Mouse (Mus musculus): ENCODE results near the gene Tarm1. TPM values are rescaled to one million over a fixed set of nuclear protein-coding genes. Genes with fewer than 3 reads are reported as not detected.

The Tarm1 gene
- polyA plus RNA-seq, 1 experiment, result not detected

DNA sequence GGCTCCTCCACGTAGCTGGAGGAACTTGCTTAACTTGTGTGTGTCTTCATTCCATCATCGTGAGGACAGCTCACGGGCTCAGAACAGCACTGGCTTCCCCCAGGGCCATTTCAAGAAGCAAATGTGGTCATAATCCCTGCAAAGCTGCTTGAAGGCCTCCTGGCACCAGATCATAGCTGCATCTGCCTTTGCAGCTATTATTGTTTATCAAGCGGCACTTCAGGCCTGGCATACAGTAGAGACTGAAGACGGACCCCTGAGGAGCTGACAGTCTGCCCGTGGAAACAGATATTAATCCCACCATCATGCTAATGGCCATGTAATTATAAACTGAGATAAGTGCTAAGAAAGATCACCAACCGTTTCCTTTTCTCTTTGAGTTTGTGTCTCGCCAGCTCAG, 61.9 kb downstream of the Tarm1 start:
- Histone ChIP-seq H3K27me3 (ENCODE audit: control insufficient read depth, insufficient read depth, insufficient read length) (no peaks in the 10 kb centered on the region), H3K36me3 (ENCODE audit: control insufficient read depth, insufficient read depth) (no peaks in the 10 kb centered on the region), H3K4me3 (ENCODE audit: insufficient read depth, poor library complexity, severe bottlenecking) (no peak overlapping the region), H3K79me3 (ENCODE audit: low read depth) (no peaks in the 10 kb centered on the region), H3ac (ENCODE audit: control insufficient read depth, insufficient read length, low read depth) (no peak overlapping the region), H3K79me2 (ENCODE audit: control insufficient read depth, insufficient read depth) (no peaks in the 10 kb centered on the region)
- TF ChIP-seq CTCF (IDR thresholded peaks at IDR 0.05; ENCODE audit: control insufficient read depth, insufficient read depth, insufficient read length) (no peak), CEBPB (IDR thresholded peaks at IDR 0.05; ENCODE audit: low read depth) (no peak), FOSL1 (IDR thresholded peaks at IDR 0.05; ENCODE audit: insufficient read depth, low read length, poor library complexity, severe bottlenecking) (no peak), USF1 (IDR thresholded peaks at IDR 0.05; ENCODE audit: low read depth) (no peak), MYOD1 (IDR thresholded peaks at IDR 0.05; ENCODE audit: control insufficient read depth, insufficient read length, low read depth) (no peak), MAX (IDR thresholded peaks at IDR 0.05) (no peak), MYOG (IDR thresholded peaks at IDR 0.05; ENCODE audit: control insufficient read depth, extremely low read depth, insufficient read length) (no peak)

DNA sequence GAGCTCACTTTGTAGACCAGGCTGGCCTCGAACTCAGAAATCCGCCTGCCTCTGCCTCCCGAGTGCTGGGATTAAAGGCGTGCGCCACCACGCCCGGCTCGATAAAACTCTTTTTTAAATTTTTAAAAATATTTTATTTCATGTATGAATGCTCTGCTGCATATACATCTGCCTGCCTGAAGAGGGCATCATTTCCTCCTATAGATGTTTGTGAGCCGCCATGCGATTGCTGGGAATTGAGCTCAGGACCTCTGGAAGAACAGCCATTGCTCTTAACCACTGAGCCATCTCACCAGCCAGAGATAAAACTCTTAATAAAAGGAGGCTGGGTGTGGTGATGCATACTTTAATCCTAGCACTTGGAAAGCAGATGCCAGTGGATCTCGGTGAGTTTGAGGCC, 62.4 kb downstream of the Tarm1 start:
- H3K4me3 ChIP-seq (ENCODE audit: insufficient read depth, poor library complexity, severe bottlenecking), result no peak overlapping the region
- TF ChIP-seq MYOG (IDR thresholded peaks at IDR 0.05; ENCODE audit: control insufficient read depth, extremely low read depth, insufficient read length) (no peak), FOSL1 (IDR thresholded peaks at IDR 0.05; ENCODE audit: insufficient read depth, low read length, poor library complexity, severe bottlenecking) (no peak), CEBPB (IDR thresholded peaks at IDR 0.05; ENCODE audit: low read depth) (no peak), CTCF (IDR thresholded peaks at IDR 0.05; ENCODE audit: control insufficient read depth, insufficient read depth, insufficient read length) (no peak), USF1 (IDR thresholded peaks at IDR 0.05; ENCODE audit: low read depth) (no peak), MYOD1 (IDR thresholded peaks at IDR 0.05; ENCODE audit: control insufficient read depth, insufficient read length, low read depth) (no peak), MAX (IDR thresholded peaks at IDR 0.05) (no peak)
- no peaks in the 10 kb centered on the region for H3K79me3 ChIP-seq (ENCODE audit: low read depth)
- H3K27me3 ChIP-seq (ENCODE audit: control insufficient read depth, insufficient read depth, insufficient read length), result no peaks in the 10 kb centered on the region
- no peaks in the 10 kb centered on the region for H3K36me3 ChIP-seq (ENCODE audit: control insufficient read depth, insufficient read depth)
- H3ac ChIP-seq (ENCODE audit: control insufficient read depth, insufficient read length, low read depth), result no peak overlapping the region
- H3K79me2 ChIP-seq (ENCODE audit: control insufficient read depth, insufficient read depth), result no peaks in the 10 kb centered on the region

DNA sequence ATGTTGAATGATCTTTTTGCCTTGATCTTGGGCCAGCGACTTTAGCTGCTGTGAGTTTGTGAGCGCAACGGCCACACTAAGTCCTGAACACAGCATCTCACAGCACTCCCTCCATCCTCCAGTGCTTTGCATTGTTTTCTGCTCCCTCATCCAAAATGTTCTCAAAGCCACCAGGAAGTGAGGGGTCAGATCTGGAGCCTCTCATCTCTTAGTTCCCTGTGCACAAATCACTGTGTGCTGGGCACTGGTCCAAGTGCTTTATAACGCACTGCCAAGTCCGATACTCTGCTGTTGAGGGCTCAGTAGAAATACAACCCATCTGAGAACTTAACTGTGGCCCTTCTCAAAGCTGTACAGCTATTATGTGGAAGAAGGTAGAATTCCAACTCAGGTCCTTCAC, 64.5 kb downstream of the Tarm1 start:
- H3K4me3 ChIP-seq (ENCODE audit: insufficient read depth, poor library complexity, severe bottlenecking), result no peak overlapping the region
- no peaks in the 10 kb centered on the region for H3K79me3 ChIP-seq (ENCODE audit: low read depth)
- H3K27me3 ChIP-seq (ENCODE audit: control insufficient read depth, insufficient read depth, insufficient read length), result no peaks in the 10 kb centered on the region
- TF ChIP-seq MYOD1 (IDR thresholded peaks at IDR 0.05; ENCODE audit: control insufficient read depth, insufficient read length, low read depth) (no peak), USF1 (IDR thresholded peaks at IDR 0.05; ENCODE audit: low read depth) (no peak), CEBPB (IDR thresholded peaks at IDR 0.05; ENCODE audit: low read depth) (no peak), MAX (IDR thresholded peaks at IDR 0.05) (no peak), FOSL1 (IDR thresholded peaks at IDR 0.05; ENCODE audit: insufficient read depth, low read length, poor library complexity, severe bottlenecking) (no peak), MYOG (IDR thresholded peaks at IDR 0.05; ENCODE audit: control insufficient read depth, extremely low read depth, insufficient read length) (no peak), CTCF (IDR thresholded peaks at IDR 0.05; ENCODE audit: control insufficient read depth, insufficient read depth, insufficient read length) (no peak)
- no peak overlapping the region for H3ac ChIP-seq (ENCODE audit: control insufficient read depth, insufficient read length, low read depth)
- H3K79me2 ChIP-seq (ENCODE audit: control insufficient read depth, insufficient read depth), result no peaks in the 10 kb centered on the region
- no peaks in the 10 kb centered on the region for H3K36me3 ChIP-seq (ENCODE audit: control insufficient read depth, insufficient read depth)

Other genes with a start within 250 kb of the Tarm1 start
- gene Myadm, start 213.5 kb downstream of the Tarm1 start, polyA plus RNA-seq (2012; fragmentation: generic; extraction: Trizol), result 157 TPM
- gene Prkcg, start 213.4 kb downstream of the Tarm1 start, polyA plus RNA-seq (2012; fragmentation: generic; extraction: Trizol), result 0.40 TPM
- gene Cacng7, start 169.7 kb downstream of the Tarm1 start, polyA plus RNA-seq (2012; fragmentation: generic; extraction: Trizol), result 1.1 TPM
- gene Cacng8, start 111.9 kb downstream of the Tarm1 start, polyA plus RNA-seq (2012; fragmentation: generic; extraction: Trizol), result 1.3 TPM
- 0.27 TPM for gene Cacng6, start 78.4 kb downstream of the Tarm1 start, polyA plus RNA-seq (2012; fragmentation: generic; extraction: Trizol)
- gene Oscar, start 113.5 kb upstream of the Tarm1 start, polyA plus RNA-seq (2012; fragmentation: generic; extraction: Trizol), result 0.05 TPM
- gene Ndufa3, start 114.7 kb upstream of the Tarm1 start, polyA plus RNA-seq (2012; fragmentation: generic; extraction: Trizol), result 386 TPM
- 24.6 TPM for gene Tfpt, start 127.3 kb upstream of the Tarm1 start, polyA plus RNA-seq (2012; fragmentation: generic; extraction: Trizol)
- gene Prpf31, start 127.4 kb upstream of the Tarm1 start, polyA plus RNA-seq (2012; fragmentation: generic; extraction: Trizol), result 102 TPM
- gene Cnot3, start 142.6 kb upstream of the Tarm1 start, polyA plus RNA-seq (2012; fragmentation: generic; extraction: Trizol), result 87.1 TPM
- gene Leng1, start 163.2 kb upstream of the Tarm1 start, polyA plus RNA-seq (2012; fragmentation: generic; extraction: Trizol), result 10.4 TPM
- 1.8 TPM for gene Tmc4, start 174.9 kb upstream of the Tarm1 start, polyA plus RNA-seq (2012; fragmentation: generic; extraction: Trizol)
- 215 TPM for gene Tsen34, start 190.2 kb upstream of the Tarm1 start, polyA plus RNA-seq (2012; fragmentation: generic; extraction: Trizol)
- 45.8 TPM for gene Mboat7, start 190.9 kb upstream of the Tarm1 start, polyA plus RNA-seq (2012; fragmentation: generic; extraction: Trizol)
- gene Rps9, start 201.4 kb upstream of the Tarm1 start, polyA plus RNA-seq (2012; fragmentation: generic; extraction: Trizol), result 3,200 TPM
- not detected for gene Pirb, start 217.8 kb upstream of the Tarm1 start, polyA plus RNA-seq (2012; fragmentation: generic; extraction: Trizol)